Mouse (Mus musculus) limb, embryonic 14.5 days (tissue): ENCODE data around the gene Rft1. TPM values are rescaled to one million over a fixed set of nuclear protein-coding genes. Genes with fewer than 3 reads are reported as not detected.

Experiments
- ATAC-seq: fragments of 200-750 bp; cut with Nextera tagmentation; 2 replicates; pipeline ENCODE4 v1.8.0; 2017; ENCODE audit warnings: low read depth, moderate number of reproducible peaks, moderate TSS enrichment; ENCODE audit not compliant: low FRiP score
- DNase-seq: peaks from one replicate; pipeline ENCODE4 v3.0.0-alpha.2; 2015; ENCODE audit warnings: low spot score
- H3K27ac ChIP-seq: fragments of 300-500 bp; sonication (generic); replicated peaks from 2 replicates; pipeline ENCODE4 v1.5.1; 2014; ENCODE audit warnings: low read depth, mild to moderate bottlenecking, low read length, moderate library complexity, mixed read lengths
- H3K27me3 ChIP-seq: fragments of 300-500 bp; sonication (generic); 2 replicates; pipeline ENCODE4 v1.6.1; 2014; ENCODE audit warnings: low read length, mixed read lengths; ENCODE audit not compliant: control insufficient read depth, insufficient read depth
- H3K36me3 ChIP-seq: fragments of 300-500 bp; sonication (generic); 2 replicates; pipeline ENCODE4 v1.6.1; 2014; ENCODE audit warnings: mild to moderate bottlenecking, low read length, moderate library complexity, mixed read lengths; ENCODE audit not compliant: control insufficient read depth, insufficient read depth
- H3K4me1 ChIP-seq: fragments of 300-500 bp; sonication (generic); 2 replicates; pipeline ENCODE4 v1.6.1; 2014; ENCODE audit warnings: antibody characterized with exemption, low read length, mixed read lengths; ENCODE audit not compliant: control insufficient read depth, insufficient read depth
- H3K4me2 ChIP-seq: fragments of 300-500 bp; sonication (generic); replicated peaks from 2 replicates; pipeline ENCODE4 v1.6.1; 2014; ENCODE audit warnings: low read depth, mild to moderate bottlenecking, low read length, moderate library complexity; ENCODE audit not compliant: severe bottlenecking
- H3K4me3 ChIP-seq: fragments of 300-500 bp; sonication (generic); replicated peaks from 2 replicates; pipeline ENCODE4 v1.5.1; 2014; ENCODE audit warnings: low read length
- H3K9ac ChIP-seq: fragments of 300-500 bp; sonication (generic); 2 replicates; pipeline ENCODE4 v1.6.1; 2014; ENCODE audit warnings: mild to moderate bottlenecking, low read depth, low read length, moderate library complexity; ENCODE audit not compliant: severe bottlenecking
- H3K9me3 ChIP-seq: fragments of 300-500 bp; sonication (generic); 2 replicates; pipeline ENCODE4 v1.6.1; 2016; ENCODE audit warnings: low read length; ENCODE audit not compliant: control insufficient read depth
- POLR2A ChIP-seq: fragments of 200-500 bp; IDR thresholded peaks from 2 replicates; pipeline ENCODE4 v1.8.0; 2012; ENCODE audit warnings: inconsistent platforms, mild to moderate bottlenecking, moderate library complexity, borderline replicate concordance; ENCODE audit not compliant: insufficient read depth, insufficient read length; ENCODE audit errors: extremely low read depth
- WGBS: fragments of 180-500 bp; shearing (Covaris S2); extraction: QIAGEN DNeasy Blood & Tissue Kit; methylation state at CpG from one replicate; pipeline ENCODE4 v1.1.7; 2014; 5-methylcytosine and 5-hydroxymethylcytosine counted together
- polyA plus RNA-seq, 2 experiments: library from polyadenylated mRNA; depleted of rRNA in 1 of 2; stranded (reverse) in 1 of 2; unstranded in 1 of 2; fragments of >200 nt; fragmentation: Nextera tagmentation in 1 of 2; extraction: Ambion mirVana in 1 of 2; gene quantifications; 2 replicates each; pipeline versions ENCODE4 v1.2.1 to v1.2.3; 2012 to 2014

The Rft1 gene
- polyA plus RNA-seq, 2 experiments = 15.4 to 21.3 TPM

DNA sequence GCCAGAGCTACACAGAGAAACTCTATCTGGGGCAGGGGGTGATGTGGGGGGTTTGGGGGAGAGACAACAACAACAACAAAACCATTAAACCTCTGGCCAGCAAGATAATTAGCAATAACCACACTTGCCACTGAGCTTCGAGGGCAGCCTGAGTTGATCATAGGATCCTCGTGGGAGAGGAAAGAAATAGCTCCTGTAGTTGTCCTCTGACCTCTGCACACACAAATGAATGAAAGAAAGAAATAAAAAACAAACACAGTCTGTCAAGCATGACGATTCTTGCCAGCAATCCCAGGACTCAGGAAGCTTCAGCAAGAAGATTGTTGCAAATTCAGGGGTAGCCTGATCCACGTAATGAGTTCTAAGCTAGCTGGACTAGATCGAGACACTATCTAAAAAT is 48.4 kb downstream of the Rft1 start:
- no peaks in the 10 kb centered on the region for H3K27me3 ChIP-seq
- no peak overlapping the region for H3K27ac ChIP-seq
- 58% methylated on average over 5 of the region's 5 CpGs for WGBS
- ATAC-seq (no peak), DNase-seq (no peak)
- H3K4me3 ChIP-seq = no peak overlapping the region
- no peaks in the 10 kb centered on the region for H3K36me3 ChIP-seq
- H3K9me3 ChIP-seq = no peaks in the 10 kb centered on the region
- TF ChIP-seq POLR2A = no peak
- H3K9ac ChIP-seq = no peak overlapping the region
- H3K4me1 ChIP-seq = no peaks in the 10 kb centered on the region
- no peak overlapping the region for H3K4me2 ChIP-seq

DNA sequence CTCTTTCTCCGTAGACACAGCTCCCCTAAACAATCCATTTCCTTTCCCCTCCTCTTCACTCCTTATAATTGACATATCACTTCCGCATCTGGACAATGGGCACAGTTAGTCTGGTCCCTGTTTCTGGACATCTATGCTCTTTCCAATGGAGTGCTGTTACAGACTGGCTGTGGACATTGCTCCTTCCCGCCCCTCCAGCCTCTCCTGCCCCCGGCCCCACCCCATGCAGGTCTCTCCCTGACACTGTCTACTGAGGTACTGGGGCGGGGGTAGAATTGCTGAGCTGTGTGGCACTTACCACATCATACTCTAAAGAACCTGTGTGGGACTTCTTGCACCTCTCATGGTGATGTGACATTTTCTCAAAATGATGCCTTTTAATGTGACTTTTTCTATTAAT is 48.9 kb downstream of the Rft1 start:
- Histone ChIP-seq H3K27me3 (no peaks in the 10 kb centered on the region), H3K4me2 (no peak overlapping the region), H3K9me3 (no peaks in the 10 kb centered on the region), H3K9ac (no peak overlapping the region), H3K4me1 (no peaks in the 10 kb centered on the region), H3K27ac (no peak overlapping the region), H3K4me3 (no peak overlapping the region), H3K36me3 (no peaks in the 10 kb centered on the region)
- 80% methylated on average over 5 of the region's 5 CpGs for WGBS
- no peak for DNase-seq
- TF ChIP-seq POLR2A = no peak
- ATAC-seq = no peak

DNA sequence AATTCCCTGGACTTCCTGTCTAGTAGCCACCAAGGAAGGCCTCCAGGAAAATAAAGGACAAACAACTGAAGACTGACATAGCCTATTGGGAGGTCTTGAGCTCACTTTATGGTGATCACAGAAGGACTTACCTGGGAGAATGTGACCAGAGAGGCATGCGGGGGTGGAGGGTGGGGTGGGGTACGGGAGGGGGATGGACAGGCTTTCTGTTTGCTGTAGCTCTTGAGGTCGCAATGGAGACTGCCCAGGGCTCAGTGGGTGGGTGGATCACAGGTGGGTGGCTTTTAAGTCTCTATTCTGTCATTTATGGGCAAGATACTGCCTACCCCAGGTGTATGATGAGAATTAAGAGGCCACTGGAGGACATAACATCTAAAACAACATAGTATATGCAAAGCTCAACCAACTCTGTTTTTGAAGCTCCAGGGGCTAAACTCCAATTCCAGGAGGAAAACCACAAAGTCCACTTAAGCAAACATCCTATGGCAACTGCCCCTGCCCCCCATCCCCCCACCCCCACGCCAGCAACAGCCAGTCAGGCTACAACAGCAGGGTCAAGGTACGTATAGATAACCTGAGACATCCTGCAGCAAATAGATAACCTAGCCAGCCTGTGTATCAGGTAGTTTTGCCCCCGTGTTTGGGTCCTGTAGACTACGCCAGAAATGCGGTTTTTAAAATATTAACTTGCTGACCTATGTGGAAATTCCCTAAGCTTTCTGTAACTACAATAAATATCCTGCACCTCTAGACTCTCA is 50.1 kb downstream of the Rft1 start:
- Histone ChIP-seq H3K4me1 (no peaks in the 10 kb centered on the region), H3K36me3 (no peaks in the 10 kb centered on the region), H3K9ac (no peak overlapping the region), H3K9me3 (no peaks in the 10 kb centered on the region), H3K4me2 (no peak overlapping the region), H3K27me3 (no peaks in the 10 kb centered on the region), H3K27ac (no peak overlapping the region), H3K4me3 (no peak overlapping the region)
- no peak for TF ChIP-seq POLR2A
- DNase-seq (no peak), ATAC-seq (no peak)
- 77% methylated on average over 8 of the region's 8 CpGs for WGBS

DNA sequence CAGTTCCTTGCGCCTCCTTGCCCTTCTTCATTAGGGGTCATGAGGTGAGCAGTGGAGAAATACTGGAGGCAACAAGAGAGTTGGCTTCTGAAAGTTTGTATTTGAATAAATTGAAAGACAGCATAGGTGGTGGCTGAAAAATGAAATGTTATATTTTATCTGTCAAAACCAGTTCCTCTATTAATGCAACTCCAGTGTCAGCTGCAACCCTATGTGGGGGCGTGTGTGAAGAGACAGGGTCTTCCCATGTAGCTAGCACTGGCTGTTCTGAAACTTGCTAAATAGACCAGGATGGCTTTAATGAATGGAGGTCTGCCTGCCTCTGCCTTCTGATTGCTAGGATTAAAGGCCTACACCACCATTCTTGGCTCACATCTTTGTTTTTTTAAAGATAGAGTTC is 57.7 kb downstream of the Rft1 start:
- H3K9me3 ChIP-seq = no peaks in the 10 kb centered on the region
- no peaks in the 10 kb centered on the region for H3K27me3 ChIP-seq
- H3K4me3 ChIP-seq = no peak overlapping the region
- 95% methylated on average over 2 of the region's 2 CpGs for WGBS
- no peak overlapping the region for H3K27ac ChIP-seq
- DNase-seq (no peak), ATAC-seq (no peak)
- H3K4me2 ChIP-seq = no peak overlapping the region
- no peak for TF ChIP-seq POLR2A
- no peaks in the 10 kb centered on the region for H3K36me3 ChIP-seq
- H3K9ac ChIP-seq = no peak overlapping the region
- H3K4me1 ChIP-seq = peaks cover 2% of the 10 kb centered on the region

DNA sequence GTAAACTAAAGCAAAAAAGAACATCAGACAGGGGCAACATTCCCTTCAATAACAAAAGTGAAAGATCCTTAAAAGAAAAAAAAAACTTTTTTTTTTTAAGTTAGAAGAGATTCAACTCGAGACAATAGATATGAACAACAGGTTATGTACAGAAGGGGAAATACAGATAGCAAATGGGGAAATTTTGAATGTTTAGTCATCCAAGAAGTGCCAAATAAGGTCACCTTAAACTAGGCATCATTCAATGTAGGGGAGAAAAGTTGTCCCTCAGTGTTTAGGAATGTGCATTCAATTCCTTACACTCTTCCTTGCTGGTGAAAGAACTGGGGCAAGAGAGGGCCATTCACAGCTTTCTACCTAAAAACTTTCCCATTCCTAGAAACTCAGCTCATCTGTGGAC is 59.6 kb downstream of the Rft1 start:
- DNase-seq (no peak), ATAC-seq (no peak)
- Histone ChIP-seq H3K36me3 (no peaks in the 10 kb centered on the region), H3K27me3 (no peaks in the 10 kb centered on the region), H3K4me3 (no peak overlapping the region), H3K9ac (no peak overlapping the region), H3K4me1 (peaks cover 5% of the 10 kb centered on the region), H3K9me3 (no peaks in the 10 kb centered on the region), H3K27ac (no peak overlapping the region), H3K4me2 (no peak overlapping the region)
- TF ChIP-seq POLR2A = no peak
- WGBS = 91% methylated on average over 1 of the region's 1 CpGs
